Mouse (Mus musculus): ENCODE measurements around the gene Lsamp. TPM values are rescaled to one million over a fixed set of nuclear protein-coding genes. Genes with fewer than 3 reads are reported as not detected.

Gene Lsamp
- polyA plus RNA-seq, 1 experiment from 2014 or later: 21.5 TPM

- whole genome bisulfite sequencing: 91% methylated on average over 2 of the region's 2 CpGs
- ATAC-seq (replicated peaks; ENCODE audit: low FRiP score) (no peak), DNase-seq (ENCODE audit: low spot score) (no peak)
- Histone ChIP-seq H3K27ac (ENCODE audit: low read depth, low read length) (no peak overlapping the region), H3K36me3 (ENCODE audit: control insufficient read depth, insufficient read depth, low read length) (no peaks in the 10 kb centered on the region), H3K27me3 (ENCODE audit: control insufficient read depth, insufficient read depth, low read length) (no peaks in the 10 kb centered on the region), H3K4me2 (ENCODE audit: low read depth, low read length, severe bottlenecking) (no peak overlapping the region), H3K4me3 (ENCODE audit: low read depth, low read length) (no peak overlapping the region), H3K4me1 (replicated peaks; ENCODE audit: control insufficient read depth, insufficient read depth, low read length) (no peaks in the 10 kb centered on the region), H3K9ac (ENCODE audit: low read length) (no peak overlapping the region), H3K9me3 (ENCODE audit: control insufficient read depth, low read length) (no peaks in the 10 kb centered on the region)
Measured at GRCm38 (mm10) chr16:42032030-42032429, 2047.9 kb downstream of the Lsamp start.

- DNase-seq (ENCODE audit: low spot score): no peak
- Histone ChIP-seq H3K36me3 (ENCODE audit: control insufficient read depth, insufficient read depth, low read length) (no peaks in the 10 kb centered on the region), H3K9me3 (ENCODE audit: control insufficient read depth, low read length) (no peaks in the 10 kb centered on the region), H3K27ac (ENCODE audit: low read depth, low read length) (no peak overlapping the region), H3K9ac (ENCODE audit: low read length) (no peak overlapping the region), H3K27me3 (ENCODE audit: control insufficient read depth, insufficient read depth, low read length) (no peaks in the 10 kb centered on the region), H3K4me1 (replicated peaks; ENCODE audit: control insufficient read depth, insufficient read depth, low read length) (no peaks in the 10 kb centered on the region), H3K4me3 (ENCODE audit: low read depth, low read length) (no peak overlapping the region), H3K4me2 (ENCODE audit: low read depth, low read length, severe bottlenecking) (no peak overlapping the region)
- 92% methylated on average over 2 of the region's 2 CpGs for WGBS
- no peak for ATAC-seq (replicated peaks; ENCODE audit: low FRiP score)
Measured at GRCm38 (mm10) chr16:42033449-42033848, 2049.3 kb downstream of the Lsamp start.

DNA sequence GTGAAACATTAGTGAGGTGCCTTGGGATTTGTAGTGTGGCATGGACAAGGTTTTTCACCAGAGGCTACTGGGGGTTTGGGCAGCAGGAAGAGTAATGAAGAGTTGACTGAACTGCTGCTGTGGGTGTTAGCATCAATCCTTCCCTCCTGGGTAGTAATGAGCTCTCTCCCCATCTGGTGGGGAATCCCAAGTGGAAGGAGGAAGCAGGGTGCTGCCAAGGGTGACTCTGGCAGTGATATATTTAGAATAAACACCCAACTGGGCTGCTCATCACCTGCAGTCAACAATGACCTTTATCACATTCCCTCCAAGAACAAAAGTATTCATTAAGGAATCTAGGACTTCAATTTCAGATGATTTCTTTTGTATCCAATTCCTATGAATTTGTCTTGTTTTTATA, 2064.0 kb downstream of the Lsamp start:
- no peaks in the 10 kb centered on the region for H3K27me3 ChIP-seq (ENCODE audit: control insufficient read depth, insufficient read depth, low read length)
- no peaks in the 10 kb centered on the region for H3K4me1 ChIP-seq (replicated peaks; ENCODE audit: control insufficient read depth, insufficient read depth, low read length)
- no peak for ATAC-seq (replicated peaks; ENCODE audit: low FRiP score)
- no peak overlapping the region for H3K4me2 ChIP-seq (ENCODE audit: low read depth, low read length, severe bottlenecking)
- H3K36me3 ChIP-seq (ENCODE audit: control insufficient read depth, insufficient read depth, low read length): no peaks in the 10 kb centered on the region
- no peak overlapping the region for H3K9ac ChIP-seq (ENCODE audit: low read length)
- H3K4me3 ChIP-seq (ENCODE audit: low read depth, low read length): no peak overlapping the region
- H3K9me3 ChIP-seq (ENCODE audit: control insufficient read depth, low read length): no peaks in the 10 kb centered on the region
- no peak for DNase-seq (ENCODE audit: low spot score)
- no peak overlapping the region for H3K27ac ChIP-seq (ENCODE audit: low read depth, low read length)

DNA sequence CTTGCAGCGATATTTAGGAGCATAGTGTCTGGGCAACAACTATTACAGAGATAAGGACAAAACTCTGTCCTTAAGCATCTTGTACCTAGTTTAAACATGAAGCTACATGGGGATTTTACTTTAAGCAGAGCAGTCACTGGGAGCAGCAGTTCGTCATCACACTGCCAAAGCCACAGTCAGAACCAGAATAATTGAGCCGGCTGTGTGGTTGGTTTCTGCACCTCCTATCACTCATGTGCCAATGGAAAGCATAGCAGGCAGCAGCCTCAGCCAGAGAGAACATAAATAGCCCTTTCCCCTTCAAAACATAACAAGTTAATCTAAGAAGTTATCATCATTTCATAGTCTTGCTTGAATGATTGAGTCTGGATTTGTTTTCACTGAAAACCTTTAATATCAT, 2075.8 kb downstream of the Lsamp start:
- Histone ChIP-seq H3K36me3 (ENCODE audit: control insufficient read depth, insufficient read depth, low read length) (no peaks in the 10 kb centered on the region), H3K4me1 (replicated peaks; ENCODE audit: control insufficient read depth, insufficient read depth, low read length) (no peaks in the 10 kb centered on the region), H3K9ac (ENCODE audit: low read length) (no peak overlapping the region), H3K4me2 (ENCODE audit: low read depth, low read length, severe bottlenecking) (no peak overlapping the region), H3K27me3 (ENCODE audit: control insufficient read depth, insufficient read depth, low read length) (no peaks in the 10 kb centered on the region), H3K4me3 (ENCODE audit: low read depth, low read length) (no peak overlapping the region), H3K9me3 (ENCODE audit: control insufficient read depth, low read length) (no peaks in the 10 kb centered on the region), H3K27ac (ENCODE audit: low read depth, low read length) (no peak overlapping the region)
- 83% methylated on average over 3 of the region's 3 CpGs for WGBS
- no peak for ATAC-seq (replicated peaks; ENCODE audit: low FRiP score)
- no peak for DNase-seq (ENCODE audit: low spot score)

- 85% methylated on average over 3 of the region's 3 CpGs for WGBS
Measured at GRCm38 (mm10) chr16:42074325-42074724, 2090.2 kb downstream of the Lsamp start.

DNA sequence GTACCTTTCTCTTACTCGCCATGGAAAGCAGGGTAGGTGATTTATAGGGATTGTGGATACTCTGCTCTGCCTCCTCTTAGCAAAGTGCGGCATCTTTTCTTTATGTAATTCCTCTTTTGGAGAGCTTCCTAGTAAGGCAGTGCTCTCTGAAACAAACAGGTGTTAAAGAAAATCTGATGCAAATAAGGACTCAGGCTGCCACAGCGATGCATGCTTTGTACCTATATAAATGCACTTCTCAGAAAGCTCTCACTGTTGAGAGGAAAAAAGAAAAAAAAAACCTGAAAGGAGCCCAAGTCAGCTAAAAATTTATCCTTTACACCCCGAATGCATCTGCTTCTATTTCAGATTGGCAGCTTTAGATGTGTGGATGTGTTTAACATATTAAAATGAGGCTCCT, 2095.4 kb downstream of the Lsamp start:
- H3K4me1 ChIP-seq (replicated peaks; ENCODE audit: control insufficient read depth, insufficient read depth, low read length): no peaks in the 10 kb centered on the region
- H3K27ac ChIP-seq (ENCODE audit: low read depth, low read length): no peak overlapping the region
- no peak overlapping the region for H3K9ac ChIP-seq (ENCODE audit: low read length)
- no peaks in the 10 kb centered on the region for H3K36me3 ChIP-seq (ENCODE audit: control insufficient read depth, insufficient read depth, low read length)
- no peak for DNase-seq (ENCODE audit: low spot score)
- no peak overlapping the region for H3K4me3 ChIP-seq (ENCODE audit: low read depth, low read length)
- no peak for ATAC-seq (replicated peaks; ENCODE audit: low FRiP score)
- 79% methylated on average over 4 of the region's 4 CpGs for WGBS
- H3K9me3 ChIP-seq (ENCODE audit: control insufficient read depth, low read length): no peaks in the 10 kb centered on the region
- H3K4me2 ChIP-seq (ENCODE audit: low read depth, low read length, severe bottlenecking): no peak overlapping the region
- H3K27me3 ChIP-seq (ENCODE audit: control insufficient read depth, insufficient read depth, low read length): no peaks in the 10 kb centered on the region

More at GRCm38 (mm10) chr16:42074325-42074724, 2090.2 kb downstream of the Lsamp start:
- Histone ChIP-seq H3K4me1 (replicated peaks; ENCODE audit: control insufficient read depth, insufficient read depth, low read length) (no peaks in the 10 kb centered on the region), H3K27me3 (ENCODE audit: control insufficient read depth, insufficient read depth, low read length) (no peaks in the 10 kb centered on the region), H3K9ac (ENCODE audit: low read length) (no peak overlapping the region), H3K4me2 (ENCODE audit: low read depth, low read length, severe bottlenecking) (no peak overlapping the region), H3K4me3 (ENCODE audit: low read depth, low read length) (no peak overlapping the region), H3K9me3 (ENCODE audit: control insufficient read depth, low read length) (no peaks in the 10 kb centered on the region), H3K36me3 (ENCODE audit: control insufficient read depth, insufficient read depth, low read length) (no peaks in the 10 kb centered on the region), H3K27ac (ENCODE audit: low read depth, low read length) (no peak overlapping the region)
- ATAC-seq (replicated peaks; ENCODE audit: low FRiP score) (no peak), DNase-seq (ENCODE audit: low spot score) (no peak)

- Histone ChIP-seq H3K4me3 (ENCODE audit: low read depth, low read length) (no peak overlapping the region), H3K36me3 (ENCODE audit: control insufficient read depth, insufficient read depth, low read length) (no peaks in the 10 kb centered on the region), H3K27me3 (ENCODE audit: control insufficient read depth, insufficient read depth, low read length) (no peaks in the 10 kb centered on the region), H3K9me3 (ENCODE audit: control insufficient read depth, low read length) (no peaks in the 10 kb centered on the region), H3K4me2 (ENCODE audit: low read depth, low read length, severe bottlenecking) (no peak overlapping the region), H3K9ac (ENCODE audit: low read length) (no peak overlapping the region), H3K27ac (ENCODE audit: low read depth, low read length) (no peak overlapping the region), H3K4me1 (replicated peaks; ENCODE audit: control insufficient read depth, insufficient read depth, low read length) (no peaks in the 10 kb centered on the region)
- WGBS: 69% methylated on average over 2 of the region's 2 CpGs
- no peak for ATAC-seq (replicated peaks; ENCODE audit: low FRiP score)
- no peak for DNase-seq (ENCODE audit: low spot score)
Measured at GRCm38 (mm10) chr16:42081611-42082010, 2097.4 kb downstream of the Lsamp start.

- Histone ChIP-seq H3K36me3 (ENCODE audit: control insufficient read depth, insufficient read depth, low read length) (no peaks in the 10 kb centered on the region), H3K4me3 (ENCODE audit: low read depth, low read length) (no peak overlapping the region), H3K9me3 (ENCODE audit: control insufficient read depth, low read length) (no peaks in the 10 kb centered on the region), H3K27me3 (ENCODE audit: control insufficient read depth, insufficient read depth, low read length) (no peaks in the 10 kb centered on the region), H3K9ac (ENCODE audit: low read length) (no peak overlapping the region), H3K4me2 (ENCODE audit: low read depth, low read length, severe bottlenecking) (no peak overlapping the region), H3K4me1 (replicated peaks; ENCODE audit: control insufficient read depth, insufficient read depth, low read length) (no peaks in the 10 kb centered on the region), H3K27ac (ENCODE audit: low read depth, low read length) (no peak overlapping the region)
- DNase-seq (ENCODE audit: low spot score) (no peak), ATAC-seq (replicated peaks; ENCODE audit: low FRiP score) (no peak)
- WGBS: 87% methylated on average over 1 of the region's 1 CpGs
Measured at GRCm38 (mm10) chr16:42097510-42097909, 2113.3 kb downstream of the Lsamp start.

DNA sequence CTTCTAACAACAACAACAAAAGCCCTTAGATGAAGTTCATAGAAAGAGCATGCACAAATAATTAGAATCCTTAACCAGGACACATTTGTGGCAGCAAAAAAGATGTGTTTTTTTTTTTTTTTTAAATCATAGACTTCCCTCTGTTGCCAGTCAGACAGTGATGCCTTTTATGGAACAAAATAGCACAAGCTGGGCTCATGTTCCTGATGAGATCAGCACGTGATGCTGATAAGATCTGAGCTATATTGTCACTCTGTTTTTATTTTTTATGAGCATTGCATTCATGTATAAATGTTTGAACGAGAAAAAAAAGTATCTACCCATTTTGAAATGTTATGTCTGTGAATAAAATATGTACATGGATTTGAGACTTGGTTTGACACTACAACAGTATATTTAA, 2118.0 kb downstream of the Lsamp start:
- H3K9me3 ChIP-seq (ENCODE audit: control insufficient read depth, low read length): no peaks in the 10 kb centered on the region
- H3K4me1 ChIP-seq (replicated peaks; ENCODE audit: control insufficient read depth, insufficient read depth, low read length): no peaks in the 10 kb centered on the region
- no peaks in the 10 kb centered on the region for H3K36me3 ChIP-seq (ENCODE audit: control insufficient read depth, insufficient read depth, low read length)
- no peak overlapping the region for H3K4me3 ChIP-seq (ENCODE audit: low read depth, low read length)
- H3K9ac ChIP-seq (ENCODE audit: low read length): no peak overlapping the region
- H3K27me3 ChIP-seq (ENCODE audit: control insufficient read depth, insufficient read depth, low read length): no peaks in the 10 kb centered on the region
- 74% methylated on average over 2 of the region's 2 CpGs for WGBS
- no peak for ATAC-seq (replicated peaks; ENCODE audit: low FRiP score)
- H3K27ac ChIP-seq (ENCODE audit: low read depth, low read length): no peak overlapping the region
- no peak overlapping the region for H3K4me2 ChIP-seq (ENCODE audit: low read depth, low read length, severe bottlenecking)
- DNase-seq (ENCODE audit: low spot score): no peak

All from forebrain, embryonic 11.5 days (tissue).